Mouse (Mus musculus): ENCODE results near the gene Adprhl2. TPM values are rescaled to one million over a fixed set of nuclear protein-coding genes. Genes with fewer than 3 reads are reported as not detected.

Gene Adprhl2
- polyA plus RNA-seq, 1 experiment from 2014 or later = 89.5 TPM

DNA sequence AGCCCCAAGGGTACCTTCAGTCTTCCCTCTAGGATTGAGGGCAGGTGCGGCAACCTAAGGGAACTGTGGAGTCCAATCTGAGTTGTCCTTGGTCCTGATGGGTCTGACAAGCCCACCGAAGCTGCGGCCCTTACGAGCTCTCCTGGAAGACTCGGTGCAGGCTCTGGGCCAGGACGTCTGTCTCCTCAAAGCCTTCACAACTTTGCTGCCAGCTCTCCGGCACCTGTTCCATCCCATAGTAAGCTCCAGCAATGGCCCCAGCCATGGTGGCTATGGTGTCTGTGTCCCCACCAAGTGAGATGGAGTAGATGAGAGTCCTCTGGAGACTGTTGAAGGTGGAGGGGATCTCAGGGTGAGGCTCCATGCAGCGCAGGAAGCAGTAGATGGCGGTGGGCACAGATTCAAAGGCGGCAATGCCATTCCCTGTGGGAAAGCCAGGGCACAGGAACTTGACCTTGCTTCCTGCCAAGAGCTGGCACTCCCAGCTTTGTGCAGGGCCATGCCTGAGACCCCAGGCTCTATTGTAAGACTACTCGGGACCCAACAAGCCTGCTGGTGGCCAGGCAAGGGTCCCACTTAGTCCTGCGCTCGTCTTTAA is 5.0 kb downstream of the Adprhl2 start:
- DNase-seq (ENCODE audit: low spot score) = no peak
- Histone ChIP-seq H3K4me3 (no peak overlapping the region), H3K36me3 (peaks cover 59% of the 10 kb centered on the region), H3K27me3 (ENCODE audit: insufficient read depth, poor library complexity, severe bottlenecking) (no peaks in the 10 kb centered on the region), H3K27ac (no peak overlapping the region), H3K9me3 (no peaks in the 10 kb centered on the region), H3K4me1 (replicated peaks) (peaks cover 33% of the 10 kb centered on the region)
- WGBS = 93% methylated on average over 13 of the region's 13 CpGs

- peaks cover 32% of the 10 kb centered on the region for H3K4me1 ChIP-seq (replicated peaks)
- no peaks in the 10 kb centered on the region for H3K27me3 ChIP-seq (ENCODE audit: insufficient read depth, poor library complexity, severe bottlenecking)
- no peak for DNase-seq (ENCODE audit: low spot score)
- 55% methylated on average over 5 of the region's 5 CpGs for WGBS
- no peak overlapping the region for H3K27ac ChIP-seq
- peaks cover 59% of the 10 kb centered on the region for H3K36me3 ChIP-seq
- H3K9me3 ChIP-seq = no peaks in the 10 kb centered on the region
- no peak overlapping the region for H3K4me3 ChIP-seq
Measured at GRCm38 (mm10) chr4:126315931-126316330, 5.6 kb downstream of the Adprhl2 start.

DNA sequence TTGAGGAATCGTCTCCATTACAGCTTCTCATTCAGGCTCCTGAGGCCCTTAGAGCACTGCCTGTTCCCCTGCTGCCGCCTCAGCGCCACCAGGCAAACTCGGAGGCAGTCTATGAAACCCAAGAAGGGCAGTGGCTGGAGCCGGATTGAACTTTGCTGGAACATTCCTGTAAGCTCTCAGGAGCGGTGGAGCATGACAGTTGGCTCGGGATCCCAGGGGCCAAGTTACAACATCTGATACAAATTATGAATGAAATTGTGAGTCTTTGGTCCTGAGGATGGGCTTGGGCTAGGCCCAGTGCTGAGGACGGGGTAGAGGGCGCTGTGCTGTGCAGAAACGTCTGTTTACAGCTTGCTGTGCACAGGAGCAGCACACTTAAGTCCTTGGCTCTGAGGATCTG is 7.1 kb downstream of the Adprhl2 start:
- DNase-seq (ENCODE audit: low spot score) = peak; percentile 46
- no peak overlapping the region for H3K4me3 ChIP-seq

DNA sequence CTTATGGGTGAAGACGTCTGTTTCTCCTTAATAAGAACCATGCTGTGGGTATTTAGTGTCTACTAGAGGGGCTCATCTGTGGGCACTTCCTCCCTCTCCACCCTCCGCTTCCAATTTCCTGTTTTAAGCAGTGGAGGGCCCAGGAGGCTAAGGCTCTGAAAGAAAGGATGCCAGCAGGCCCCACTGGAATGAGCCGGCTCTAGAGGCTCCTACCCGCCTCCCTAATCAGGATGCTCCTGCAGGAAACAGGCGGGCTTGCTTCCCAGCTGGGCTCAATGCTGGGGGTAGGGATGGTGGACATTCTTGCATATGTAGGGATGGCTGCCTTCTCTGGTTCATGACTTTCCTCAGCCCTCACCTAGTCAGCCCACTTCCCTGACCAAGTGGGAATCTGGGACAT is 8.3 kb downstream of the Adprhl2 start:
- Histone ChIP-seq H3K36me3 (peaks cover 40% of the 10 kb centered on the region), H3K27ac (peak overlapping the region; percentile 41), H3K9me3 (no peaks in the 10 kb centered on the region), H3K4me3 (no peak overlapping the region), H3K4me1 (replicated peaks) (peaks cover 35% of the 10 kb centered on the region), H3K27me3 (ENCODE audit: insufficient read depth, poor library complexity, severe bottlenecking) (peaks cover 12% of the 10 kb centered on the region)
- peak; percentile 19 for DNase-seq (ENCODE audit: low spot score)
- 41% methylated on average over 5 of the region's 5 CpGs for WGBS

More for the DNA sequence above, 7.1 kb downstream of the Adprhl2 start:
- Histone ChIP-seq H3K27ac (no peak overlapping the region), H3K9me3 (no peaks in the 10 kb centered on the region), H3K27me3 (ENCODE audit: insufficient read depth, poor library complexity, severe bottlenecking) (peaks cover 3% of the 10 kb centered on the region; the same call in 1 of the 2 replicates), H3K36me3 (peaks cover 52% of the 10 kb centered on the region), H3K4me1 (replicated peaks) (peaks cover 31% of the 10 kb centered on the region)
- WGBS = 48% methylated on average over 10 of the region's 10 CpGs

DNA sequence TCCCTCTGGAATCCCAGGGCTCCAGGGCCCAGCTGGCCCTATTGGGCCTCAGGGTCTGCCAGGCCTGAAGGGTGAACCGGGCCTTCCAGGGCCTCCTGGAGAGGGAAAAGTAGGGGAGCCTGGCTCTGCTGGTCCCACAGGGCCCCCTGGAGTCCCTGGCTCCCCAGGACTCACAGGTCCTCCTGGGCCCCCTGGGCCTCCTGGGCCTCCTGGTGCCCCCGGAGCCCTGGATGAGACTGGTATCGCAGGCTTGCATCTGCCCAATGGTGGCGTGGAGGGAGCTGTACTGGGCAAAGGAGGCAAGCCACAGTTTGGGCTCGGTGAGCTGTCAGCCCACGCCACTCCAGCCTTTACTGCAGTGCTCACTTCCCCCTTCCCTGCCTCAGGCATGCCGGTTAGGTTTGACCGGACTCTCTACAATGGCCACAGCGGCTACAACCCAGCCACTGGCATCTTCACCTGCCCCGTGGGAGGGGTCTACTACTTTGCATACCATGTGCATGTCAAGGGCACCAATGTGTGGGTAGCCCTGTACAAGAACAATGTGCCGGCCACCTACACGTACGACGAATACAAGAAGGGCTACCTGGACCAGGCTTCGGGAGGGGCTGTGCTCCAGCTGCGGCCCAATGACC is 9.8 kb downstream of the Adprhl2 start:
- peaks cover 25% of the 10 kb centered on the region for H3K36me3 ChIP-seq
- H3K4me1 ChIP-seq (replicated peaks) = peaks cover 35% of the 10 kb centered on the region
- no peaks in the 10 kb centered on the region for H3K9me3 ChIP-seq
- no peak overlapping the region for H3K4me3 ChIP-seq
- H3K27me3 ChIP-seq (ENCODE audit: insufficient read depth, poor library complexity, severe bottlenecking) = peaks cover 12% of the 10 kb centered on the region
- H3K27ac ChIP-seq = no peak overlapping the region
- no peak for DNase-seq (ENCODE audit: low spot score)
- WGBS = 89% methylated on average over 16 of the region's 16 CpGs

- DNase-seq (ENCODE audit: low spot score) = no peak
- peaks cover 12% of the 10 kb centered on the region for H3K36me3 ChIP-seq
- peaks cover 12% of the 10 kb centered on the region for H3K27me3 ChIP-seq (ENCODE audit: insufficient read depth, poor library complexity, severe bottlenecking)
- WGBS = 77% methylated on average over 7 of the region's 7 CpGs
- H3K9me3 ChIP-seq = peaks cover 5% of the 10 kb centered on the region
- peak overlapping the region; percentile 2; the same call in 1 of the 2 replicates for H3K27ac ChIP-seq
- H3K4me3 ChIP-seq = no peak overlapping the region
- H3K4me1 ChIP-seq (replicated peaks) = peaks cover 35% of the 10 kb centered on the region
Measured at GRCm38 (mm10) chr4:126310344-126310743, 11.2 kb downstream of the Adprhl2 start.

GRCm38 (mm10) chr4:126309922-126310309 is 11.6 kb downstream of the Adprhl2 start:
- DNase-seq (ENCODE audit: low spot score) = peak; percentile 93
- Histone ChIP-seq H3K36me3 (peaks cover 7% of the 10 kb centered on the region), H3K27me3 (ENCODE audit: insufficient read depth, poor library complexity, severe bottlenecking) (peaks cover 12% of the 10 kb centered on the region), H3K9me3 (peaks cover 5% of the 10 kb centered on the region), H3K4me3 (peak overlapping the region; percentile 42), H3K27ac (peak overlapping the region; percentile 60), H3K4me1 (replicated peaks) (peaks cover 35% of the 10 kb centered on the region)
- 1% methylated on average over 7 of the region's 7 CpGs for WGBS

- H3K4me3 ChIP-seq = peak overlapping the region; percentile 42
- H3K27ac ChIP-seq = peak overlapping the region; percentile 60
- H3K4me1 ChIP-seq (replicated peaks) = peaks cover 31% of the 10 kb centered on the region
- peaks cover 14% of the 10 kb centered on the region for H3K27me3 ChIP-seq (ENCODE audit: insufficient read depth, poor library complexity, severe bottlenecking)
- DNase-seq (ENCODE audit: low spot score) = no peak
- peaks cover 5% of the 10 kb centered on the region for H3K9me3 ChIP-seq
- peaks cover 2% of the 10 kb centered on the region; the same call in 1 of the 2 replicates for H3K36me3 ChIP-seq
- 16% methylated on average over 20 of the region's 20 CpGs for WGBS
Measured at GRCm38 (mm10) chr4:126309211-126309921, 12.1 kb downstream of the Adprhl2 start.

GRCm38 (mm10) chr4:126306827-126307226 is 14.7 kb downstream of the Adprhl2 start:
- WGBS = 15% methylated on average over 2 of the region's 2 CpGs
- Histone ChIP-seq H3K4me3 (no peak overlapping the region), H3K27ac (no peak overlapping the region), H3K36me3 (no peaks in the 10 kb centered on the region), H3K4me1 (replicated peaks) (peaks cover 21% of the 10 kb centered on the region), H3K9me3 (peaks cover 5% of the 10 kb centered on the region), H3K27me3 (ENCODE audit: insufficient read depth, poor library complexity, severe bottlenecking) (peaks cover 39% of the 10 kb centered on the region)
- DNase-seq (ENCODE audit: low spot score) = no peak

DNA sequence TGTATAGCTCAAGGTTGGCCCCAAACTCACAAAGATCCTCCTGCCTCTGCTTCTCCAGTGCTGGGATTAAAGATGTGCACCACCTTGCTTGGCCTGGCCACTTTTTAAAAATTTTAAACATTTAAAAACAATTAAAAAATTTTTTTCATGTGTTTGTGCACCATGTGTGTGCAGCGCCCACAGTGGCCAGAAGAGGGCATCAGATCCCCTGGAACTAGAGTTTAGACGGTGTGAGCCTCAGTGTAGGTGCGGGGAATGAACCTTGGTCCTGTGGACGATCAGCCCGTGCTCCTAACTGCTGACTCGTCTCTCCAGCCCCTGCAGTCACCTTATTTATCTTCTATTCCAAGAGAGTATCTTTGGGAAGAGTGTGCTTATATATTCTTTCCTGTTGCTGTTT is 15.4 kb downstream of the Adprhl2 start:
- WGBS = 88% methylated on average over 6 of the region's 6 CpGs
- H3K9me3 ChIP-seq = peaks cover 5% of the 10 kb centered on the region
- H3K4me1 ChIP-seq (replicated peaks) = peaks cover 28% of the 10 kb centered on the region
- H3K4me3 ChIP-seq = no peak overlapping the region
- no peak overlapping the region for H3K27ac ChIP-seq
- DNase-seq (ENCODE audit: low spot score) = no peak
- peaks cover 47% of the 10 kb centered on the region for H3K27me3 ChIP-seq (ENCODE audit: insufficient read depth, poor library complexity, severe bottlenecking)
- H3K36me3 ChIP-seq = no peaks in the 10 kb centered on the region

GRCm38 (mm10) chr4:126305428-126305827 is 16.1 kb downstream of the Adprhl2 start:
- Histone ChIP-seq H3K4me1 (replicated peaks) (peaks cover 32% of the 10 kb centered on the region), H3K27ac (no peak overlapping the region), H3K4me3 (no peak overlapping the region), H3K36me3 (no peaks in the 10 kb centered on the region), H3K27me3 (ENCODE audit: insufficient read depth, poor library complexity, severe bottlenecking) (peaks cover 53% of the 10 kb centered on the region), H3K9me3 (peaks cover 5% of the 10 kb centered on the region)
- no peak for DNase-seq (ENCODE audit: low spot score)
- WGBS = 92% methylated on average over 1 of the region's 1 CpGs

DNA sequence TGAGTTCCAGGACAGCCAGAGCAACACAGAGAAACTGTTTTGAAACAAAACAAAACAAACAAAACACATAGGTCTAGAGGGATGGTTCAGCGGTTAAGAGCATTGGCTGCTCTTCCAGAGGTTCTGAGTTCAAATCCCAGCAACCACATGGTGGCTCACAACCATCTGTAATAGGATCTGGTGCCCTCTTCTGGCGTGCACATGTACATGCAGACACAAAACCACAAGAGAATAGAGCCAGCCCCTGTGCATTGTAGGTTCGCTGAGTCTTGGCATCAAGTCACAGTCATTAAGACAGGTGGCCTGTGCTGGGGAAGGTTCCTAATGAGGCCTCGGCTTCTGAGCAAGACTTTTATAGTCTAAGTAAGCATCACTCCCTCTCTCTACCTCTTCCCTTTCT is 17.6 kb downstream of the Adprhl2 start:
- peaks cover 60% of the 10 kb centered on the region for H3K27me3 ChIP-seq (ENCODE audit: insufficient read depth, poor library complexity, severe bottlenecking)

More for the DNA sequence above, 17.6 kb downstream of the Adprhl2 start:
- Histone ChIP-seq H3K27ac (no peak overlapping the region), H3K9me3 (peaks cover 8% of the 10 kb centered on the region), H3K4me3 (no peak overlapping the region), H3K36me3 (no peaks in the 10 kb centered on the region), H3K4me1 (replicated peaks) (peaks cover 24% of the 10 kb centered on the region)
- DNase-seq (ENCODE audit: low spot score) = no peak
- WGBS = 61% methylated on average over 4 of the region's 4 CpGs
